Mouse (Mus musculus): ENCODE data around the gene Shank2. TPM values are rescaled to one million over a fixed set of nuclear protein-coding genes. Genes with fewer than 3 reads are reported as not detected.
A peak's percentile ranks its signal among the peaks of the same experiment; 100 is the strongest.

Gene Shank2
- polyA plus RNA-seq (2012; rRNA removed) = 2.1 and 2.4 TPM in 2 replicates

- H3K4me1 ChIP-seq (ENCODE audit: control insufficient read depth, insufficient read depth, insufficient read length, low read length) = peaks cover 10% of the 10 kb centered on the region; the same call in 1 of the 2 replicates
- H3K27ac ChIP-seq (ENCODE audit: insufficient read depth, low read depth, low read length) = no peak within 1 kb of the TSS
- H3K36me3 ChIP-seq (ENCODE audit: control insufficient read depth, insufficient read depth, low read length) = no peaks in the 10 kb centered on the region
- no peaks in the 10 kb centered on the region for H3K27me3 ChIP-seq (ENCODE audit: control insufficient read depth, insufficient read depth, low read length)
- WGBS = 90% methylated on average over 3 of the region's 3 CpGs
- no peak for TF ChIP-seq POLR2A (IDR thresholded peaks at IDR 0.05; ENCODE audit: low read depth, low read length)
- TF ChIP-seq CTCF (IDR thresholded peaks at IDR 0.05; ENCODE audit: extremely low read depth, insufficient read length, insufficient replicate concordance, low read depth, low read length) = no peak
- H3K4me3 ChIP-seq (ENCODE audit: low read depth, low read length) = no peak within 1 kb of the TSS
These were observed at the start of gene Shank2 for GRCm38 (mm10) chr7:144001628-144002027. Shank2 (plus strand) TSS chr7:144001928.

GRCm38 (mm10) chr7:143952130-143952529, 49.6 kb upstream of the Shank2 start:
- H3K4me3 ChIP-seq (ENCODE audit: low read depth, low read length) = no peak overlapping the region
- 76% methylated on average over 3 of the region's 3 CpGs for WGBS
- TF ChIP-seq CTCF (IDR thresholded peaks at IDR 0.05; ENCODE audit: extremely low read depth, insufficient read length, insufficient replicate concordance, low read depth, low read length) (no peak), POLR2A (IDR thresholded peaks at IDR 0.05; ENCODE audit: low read depth, low read length) (no peak)
- H3K36me3 ChIP-seq (ENCODE audit: control insufficient read depth, insufficient read depth, low read length) = no peaks in the 10 kb centered on the region
- H3K27ac ChIP-seq (ENCODE audit: insufficient read depth, low read depth, low read length) = no peak overlapping the region
- no peaks in the 10 kb centered on the region for H3K27me3 ChIP-seq (ENCODE audit: control insufficient read depth, insufficient read depth, low read length)
- peaks cover 7% of the 10 kb centered on the region for H3K4me1 ChIP-seq (ENCODE audit: control insufficient read depth, insufficient read depth, insufficient read length, low read length)

GRCm38 (mm10) chr7:143956575-143957295, 45.0 kb upstream of the Shank2 start:
- Histone ChIP-seq H3K27ac (ENCODE audit: insufficient read depth, low read depth, low read length) (0 out of 2 replicates have a peak overlapping the region, but pooled peaks have one; percentile 14), H3K4me1 (ENCODE audit: control insufficient read depth, insufficient read depth, insufficient read length, low read length) (peaks cover 13% of the 10 kb centered on the region), H3K27me3 (ENCODE audit: control insufficient read depth, insufficient read depth, low read length) (no peaks in the 10 kb centered on the region), H3K4me3 (ENCODE audit: low read depth, low read length) (no peak overlapping the region), H3K36me3 (ENCODE audit: control insufficient read depth, insufficient read depth, low read length) (no peaks in the 10 kb centered on the region)
- WGBS = 23% methylated on average over 6 of the region's 6 CpGs
- TF ChIP-seq CTCF (IDR thresholded peaks at IDR 0.05; ENCODE audit: extremely low read depth, insufficient read length, insufficient replicate concordance, low read depth, low read length) (no peak), POLR2A (IDR thresholded peaks at IDR 0.05; ENCODE audit: low read depth, low read length) (no peak)

- no peaks in the 10 kb centered on the region for H3K27me3 ChIP-seq (ENCODE audit: control insufficient read depth, insufficient read depth, low read length)
- no peaks in the 10 kb centered on the region for H3K36me3 ChIP-seq (ENCODE audit: control insufficient read depth, insufficient read depth, low read length)
- no peak overlapping the region for H3K4me3 ChIP-seq (ENCODE audit: low read depth, low read length)
- no peak overlapping the region for H3K27ac ChIP-seq (ENCODE audit: insufficient read depth, low read depth, low read length)
- H3K4me1 ChIP-seq (ENCODE audit: control insufficient read depth, insufficient read depth, insufficient read length, low read length) = peaks cover 13% of the 10 kb centered on the region
- whole genome bisulfite sequencing = 35% methylated on average over 11 of the region's 11 CpGs
- TF ChIP-seq POLR2A (IDR thresholded peaks at IDR 0.05; ENCODE audit: low read depth, low read length) (no peak), CTCF (IDR thresholded peaks at IDR 0.05; ENCODE audit: extremely low read depth, insufficient read length, insufficient replicate concordance, low read depth, low read length) (no peak)
These were observed 43.6 kb upstream of the Shank2 start for GRCm38 (mm10) chr7:143958030-143958565.

GRCm38 (mm10) chr7:143963813-143964212, 37.9 kb upstream of the Shank2 start:
- H3K27me3 ChIP-seq (ENCODE audit: control insufficient read depth, insufficient read depth, low read length) = no peaks in the 10 kb centered on the region
- H3K4me3 ChIP-seq (ENCODE audit: low read depth, low read length) = no peak overlapping the region
- H3K27ac ChIP-seq (ENCODE audit: insufficient read depth, low read depth, low read length) = no peak overlapping the region
- no peaks in the 10 kb centered on the region for H3K36me3 ChIP-seq (ENCODE audit: control insufficient read depth, insufficient read depth, low read length)
- 87% methylated on average over 5 of the region's 5 CpGs for WGBS
- no peaks in the 10 kb centered on the region for H3K4me1 ChIP-seq (ENCODE audit: control insufficient read depth, insufficient read depth, insufficient read length, low read length)
- TF ChIP-seq POLR2A (IDR thresholded peaks at IDR 0.05; ENCODE audit: low read depth, low read length) (no peak), CTCF (IDR thresholded peaks at IDR 0.05; ENCODE audit: extremely low read depth, insufficient read length, insufficient replicate concordance, low read depth, low read length) (no peak)

GRCm38 (mm10) chr7:143966621-143967020, 35.1 kb upstream of the Shank2 start:
- TF ChIP-seq CTCF (IDR thresholded peaks at IDR 0.05; ENCODE audit: extremely low read depth, insufficient read length, insufficient replicate concordance, low read depth, low read length) = no peak
- TF ChIP-seq POLR2A (IDR thresholded peaks at IDR 0.05; ENCODE audit: low read depth, low read length) = no peak
- H3K27ac ChIP-seq (ENCODE audit: insufficient read depth, low read depth, low read length) = no peak overlapping the region
- H3K27me3 ChIP-seq (ENCODE audit: control insufficient read depth, insufficient read depth, low read length) = no peaks in the 10 kb centered on the region
- no peaks in the 10 kb centered on the region for H3K36me3 ChIP-seq (ENCODE audit: control insufficient read depth, insufficient read depth, low read length)
- no peaks in the 10 kb centered on the region for H3K4me1 ChIP-seq (ENCODE audit: control insufficient read depth, insufficient read depth, insufficient read length, low read length)
- WGBS = 74% methylated on average over 7 of the region's 7 CpGs
- no peak overlapping the region for H3K4me3 ChIP-seq (ENCODE audit: low read depth, low read length)

GRCm38 (mm10) chr7:143977491-143977830, 24.3 kb upstream of the Shank2 start:
- H3K4me3 ChIP-seq (ENCODE audit: low read depth, low read length) = peak overlapping the region; percentile 77
- H3K4me1 ChIP-seq (ENCODE audit: control insufficient read depth, insufficient read depth, insufficient read length, low read length) = peaks cover 9% of the 10 kb centered on the region
- H3K36me3 ChIP-seq (ENCODE audit: control insufficient read depth, insufficient read depth, low read length) = no peaks in the 10 kb centered on the region
- peak overlapping the region; percentile 54 for H3K27ac ChIP-seq (ENCODE audit: insufficient read depth, low read depth, low read length)
- WGBS = 7% methylated on average over 5 of the region's 5 CpGs
- no peak for TF ChIP-seq CTCF (IDR thresholded peaks at IDR 0.05; ENCODE audit: extremely low read depth, insufficient read length, insufficient replicate concordance, low read depth, low read length)
- TF ChIP-seq POLR2A (IDR thresholded peaks at IDR 0.05; ENCODE audit: low read depth, low read length) = no peak
- H3K27me3 ChIP-seq (ENCODE audit: control insufficient read depth, insufficient read depth, low read length) = 0 out of 2 replicates have a peak, but pooled peaks cover 5% of the 10 kb centered on the region

Measured in small intestine, adult 2 months (tissue).